Mouse (Mus musculus) G1E (cell line): ENCODE data around the gene Dynlrb2. TPM values are rescaled to one million over a fixed set of nuclear protein-coding genes. Genes with fewer than 3 reads are reported as not detected.

Source experiments
- ATAC-seq: 2 replicates; pipeline ENCODE4 v1.8.0; 2016; ENCODE audit warnings: mild to moderate bottlenecking; ENCODE audit not compliant: insufficient number of reproducible peaks, poor library complexity, low FRiP score, severe bottlenecking; ENCODE audit errors: extremely low read depth
- DNase-seq: peaks from one replicate; pipeline ENCODE4 v3.0.0; 2012; ENCODE audit warnings: low spot score
- H3K27me3 ChIP-seq: 2 replicates; pipeline ENCODE4 v1.6.1; 2012; ENCODE audit warnings: mild to moderate bottlenecking, low read length, inconsistent platforms; ENCODE audit not compliant: insufficient read depth
- H3K36me3 ChIP-seq: replicated peaks from 2 replicates; pipeline ENCODE3; 2012; ENCODE audit warnings: mild to moderate bottlenecking, inconsistent platforms
- H3K4me1 ChIP-seq: 2 replicates; pipeline ENCODE4 v1.6.1; 2012; ENCODE audit warnings: low read depth, low read length, inconsistent platforms, mixed read lengths; ENCODE audit not compliant: insufficient read depth
- H3K4me3 ChIP-seq: 2 replicates; pipeline ENCODE4 v1.5.1; 2012; ENCODE audit warnings: low read depth, mild to moderate bottlenecking, inconsistent platforms, low read length, moderate library complexity, mixed read lengths
- H3K9me3 ChIP-seq: replicated peaks from 2 replicates; pipeline ENCODE4 v1.6.1; 2012; ENCODE audit warnings: inconsistent platforms
- CTCF ChIP-seq: IDR thresholded peaks from 2 replicates; pipeline ENCODE4 v1.5.1; 2012; ENCODE audit warnings: low read depth, low read length, inconsistent platforms, mixed read lengths
- GATA1 ChIP-seq: IDR thresholded peaks from 2 replicates; pipeline ENCODE4 v1.6.1; 2012; ENCODE audit warnings: borderline replicate concordance, low read length, inconsistent platforms, mixed read lengths
- GATA2 ChIP-seq: IDR thresholded peaks from 2 replicates; pipeline ENCODE4 v1.6.1; 2012; ENCODE audit warnings: low read depth, low read length, inconsistent platforms, borderline replicate concordance
- POLR2AphosphoS5 ChIP-seq: IDR thresholded peaks from 2 replicates; pipeline ENCODE4 v1.6.1; 2012; ENCODE audit warnings: low read depth, low read length, inconsistent platforms; ENCODE audit not compliant: insufficient replicate concordance
- TAL1 ChIP-seq: conservative IDR thresholded peaks from 2 replicates; pipeline ENCODE4 v1.6.1; 2012; ENCODE audit warnings: low read depth, low read length, inconsistent platforms, mixed read lengths
- polyA plus RNA-seq: library from polyadenylated mRNA; stranded (reverse); fragments of >175 nt; gene quantifications from 2 replicates; pipeline ENCODE4 v1.2.3, GENCODE M21; 2012
- total RNA-seq, 2 experiments: library from RNA; stranded (forward) in 1 of 2; stranded (reverse) in 1 of 2; fragments of 200-1000 nt in 1 of 2; fragments of >200 nt in 1 of 2; fragmentation: Nextera tagmentation in 1 of 2; gene quantifications; 2 replicates each; pipeline ENCODE4 v1.2.3; 2014 to 2017

Dynlrb2 gene
- total and polyA plus RNA-seq, 3 experiments, result not detected

DNA sequence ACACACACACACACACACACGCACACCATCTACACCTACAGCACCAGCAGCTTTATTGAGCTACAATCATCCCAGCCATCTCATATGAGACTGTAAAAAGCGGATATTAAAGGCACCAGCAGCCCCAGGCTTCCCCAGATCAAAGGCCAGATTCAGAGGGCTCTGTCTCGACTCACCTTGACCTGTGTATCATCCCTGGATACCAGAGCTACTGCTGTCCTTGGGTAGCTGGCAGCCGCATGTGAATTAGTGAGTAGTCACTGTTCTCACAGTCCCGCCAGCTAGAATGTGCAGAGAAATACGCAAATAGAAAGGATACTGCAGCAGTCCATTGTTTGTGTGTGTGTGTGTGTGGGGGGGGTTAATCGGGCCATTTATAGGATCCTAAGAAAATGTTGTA, 24.0 kb downstream of the Dynlrb2 start:
- H3K36me3 ChIP-seq, result no peaks in the 10 kb centered on the region
- ATAC-seq (no peak), DNase-seq (no peak)
- H3K4me3 ChIP-seq, result no peak overlapping the region
- no peaks in the 10 kb centered on the region for H3K4me1 ChIP-seq
- no peaks in the 10 kb centered on the region for H3K27me3 ChIP-seq
- H3K9me3 ChIP-seq, result peaks cover 76% of the 10 kb centered on the region
- TF ChIP-seq TAL1 (no peak), CTCF (no peak), POLR2AphosphoS5 (no peak), GATA1 (no peak), GATA2 (no peak)

DNA sequence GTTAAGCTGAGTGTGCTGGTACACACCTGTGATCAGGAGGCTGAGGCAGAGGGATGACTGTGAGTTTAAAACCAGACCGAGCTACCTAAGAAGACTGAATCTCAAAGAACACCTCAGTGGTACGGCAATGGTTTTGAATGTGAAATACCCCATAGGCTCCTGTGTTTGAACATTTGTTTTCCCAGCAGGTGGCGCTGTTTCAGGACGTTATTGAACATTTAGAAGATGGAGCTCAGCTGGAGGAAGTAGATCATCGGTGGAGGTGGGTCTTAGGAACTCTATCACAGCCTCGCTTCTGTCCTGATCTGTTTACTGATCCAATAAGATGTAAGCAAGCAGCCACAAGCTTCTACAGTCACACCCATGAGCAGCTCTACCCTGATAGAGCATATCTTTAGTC, 28.3 kb downstream of the Dynlrb2 start:
- TF ChIP-seq POLR2AphosphoS5, result no peak
- TF ChIP-seq TAL1, result no peak
- no peak for TF ChIP-seq GATA2
- no peak for TF ChIP-seq CTCF
- no peak for TF ChIP-seq GATA1
- peaks cover 71% of the 10 kb centered on the region for H3K9me3 ChIP-seq
- no peak overlapping the region for H3K4me3 ChIP-seq
- no peaks in the 10 kb centered on the region for H3K4me1 ChIP-seq
- no peaks in the 10 kb centered on the region for H3K27me3 ChIP-seq
- ATAC-seq (no peak), DNase-seq (no peak)
- no peaks in the 10 kb centered on the region for H3K36me3 ChIP-seq

- no peaks in the 10 kb centered on the region for H3K4me1 ChIP-seq
- no peak overlapping the region for H3K4me3 ChIP-seq
- ATAC-seq, result no peak
- H3K36me3 ChIP-seq, result no peaks in the 10 kb centered on the region
- DNase-seq, result no peak
- no peaks in the 10 kb centered on the region for H3K27me3 ChIP-seq
- no peak for TF ChIP-seq TAL1
- TF ChIP-seq CTCF, result no peak
- TF ChIP-seq POLR2AphosphoS5, result no peak
- no peak for TF ChIP-seq GATA1
- no peak for TF ChIP-seq GATA2
- H3K9me3 ChIP-seq, result peaks cover 76% of the 10 kb centered on the region
These were observed 32.0 kb downstream of the Dynlrb2 start for GRCm38 (mm10) chr8:116536786-116537185.

GRCm38 (mm10) chr8:116538763-116539162, 34.0 kb downstream of the Dynlrb2 start:
- Histone ChIP-seq H3K9me3 (peaks cover 74% of the 10 kb centered on the region), H3K4me3 (no peak overlapping the region), H3K4me1 (no peaks in the 10 kb centered on the region), H3K36me3 (no peaks in the 10 kb centered on the region), H3K27me3 (no peaks in the 10 kb centered on the region)
- ATAC-seq (no peak), DNase-seq (no peak)
- no peak for TF ChIP-seq TAL1
- no peak for TF ChIP-seq CTCF
- TF ChIP-seq POLR2AphosphoS5, result no peak
- no peak for TF ChIP-seq GATA2

- TF ChIP-seq GATA2 (no peak), TAL1 (no peak)
- Histone ChIP-seq H3K36me3 (no peaks in the 10 kb centered on the region), H3K27me3 (no peaks in the 10 kb centered on the region), H3K4me1 (no peaks in the 10 kb centered on the region), H3K9me3 (peaks cover 79% of the 10 kb centered on the region), H3K4me3 (no peak overlapping the region)
- DNase-seq (no peak), ATAC-seq (no peak)
These were observed 35.4 kb downstream of the Dynlrb2 start for GRCm38 (mm10) chr8:116540136-116540535.

DNA sequence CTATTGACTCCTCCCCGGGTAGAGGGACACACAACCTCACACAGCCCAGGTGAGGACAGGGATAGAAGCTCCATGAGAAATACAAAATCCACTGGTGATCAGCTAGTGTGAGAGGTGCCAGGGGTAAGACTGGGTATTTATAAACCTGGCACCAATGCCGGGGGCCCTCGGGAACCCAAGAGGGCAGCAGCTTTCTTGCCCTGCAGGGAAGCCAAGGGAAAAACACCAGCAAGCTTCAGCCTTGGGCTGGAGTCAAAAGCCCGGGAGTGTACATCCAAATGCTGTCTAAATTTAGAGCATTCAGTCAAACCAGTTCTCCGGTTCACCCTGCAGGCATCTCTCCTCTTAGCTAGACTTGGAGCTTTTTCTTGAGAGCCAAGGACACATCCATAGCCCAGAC, 38.1 kb downstream of the Dynlrb2 start:
- no peaks in the 10 kb centered on the region for H3K36me3 ChIP-seq
- H3K27me3 ChIP-seq, result no peaks in the 10 kb centered on the region
- no peak overlapping the region for H3K4me3 ChIP-seq
- DNase-seq (no peak), ATAC-seq (no peak)
- H3K9me3 ChIP-seq, result peaks cover 75% of the 10 kb centered on the region
- no peaks in the 10 kb centered on the region for H3K4me1 ChIP-seq
- TF ChIP-seq POLR2AphosphoS5 (no peak), GATA1 (no peak), CTCF (no peak), GATA2 (no peak), TAL1 (no peak)

GRCm38 (mm10) chr8:116543366-116543765, 38.6 kb downstream of the Dynlrb2 start:
- DNase-seq, result no peak
- no peaks in the 10 kb centered on the region for H3K27me3 ChIP-seq
- peaks cover 74% of the 10 kb centered on the region for H3K9me3 ChIP-seq
- ATAC-seq, result no peak
- H3K36me3 ChIP-seq, result no peaks in the 10 kb centered on the region
- TF ChIP-seq GATA1, result no peak
- H3K4me3 ChIP-seq, result no peak overlapping the region
- no peaks in the 10 kb centered on the region for H3K4me1 ChIP-seq
